Mouse (Mus musculus): Measurements from ENCODE around the gene Serpinb9e. TPM values are rescaled to one million over a fixed set of nuclear protein-coding genes. Genes with fewer than 3 reads are reported as not detected.
"Not testable (repeated sequence)": the region's sequence is repeated elsewhere in the genome, so short reads cannot be mapped to it uniquely, and the experiment has no call there.

Serpinb9e gene
- total RNA-seq (2021) = not detected

DNA sequence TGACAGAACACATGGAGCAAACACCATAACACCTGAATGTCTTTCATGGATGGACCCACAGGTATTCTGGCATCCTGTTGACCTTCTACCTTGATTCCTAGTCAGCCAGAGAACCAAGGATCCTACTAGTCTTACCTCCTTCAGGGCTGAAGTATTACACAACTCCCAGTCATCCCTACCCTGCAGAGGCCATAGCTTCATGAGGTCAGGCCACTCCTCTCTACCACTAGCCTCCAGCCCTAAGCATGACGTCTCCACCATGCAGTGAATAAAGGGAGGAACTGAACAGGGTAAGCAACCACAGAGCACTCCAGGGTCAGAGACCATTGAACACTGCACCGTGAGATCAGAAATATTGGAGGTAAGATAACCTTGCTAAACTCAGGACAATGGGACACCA lies at the start of gene Serpinb9e:
Gene Serpinb9e, plus strand, starts transcription at position 301 of the 400 bp plus-strand sequence.
- DNase-seq; intact Hi-C loops (cut with DNase I): not testable (repeated sequence)

- no peak for DNase-seq
- intact Hi-C loops (cut with DNase I) = no loop called here
Observed at GRCm38 (mm10) chr13:33199740-33200139, 49.7 kb upstream of the Serpinb9e start.

GRCm38 (mm10) chr13:33308631-33309030 lies 59.2 kb downstream of the Serpinb9e start:
- intact Hi-C loops (cut with DNase I); DNase-seq: not testable (repeated sequence)

Other genes with a start within 250 kb of the Serpinb9e start
- 10 to 100 TPM in 1 of 2 experiments, 1 to 10 TPM in 1; 10.0 to 10.7 TPM for gene Serpinb9, start 246.4 kb upstream of the Serpinb9e start, total RNA-seq (2021)
- under 1 TPM; 0.16 to 0.44 TPM for gene Serpinb9b, start 222.2 kb upstream of the Serpinb9e start, total RNA-seq (2021)
- not detected for gene Serpinb1b, start 171.0 kb upstream of the Serpinb9e start, total RNA-seq (2021)
- not detected for gene Serpinb9c, start 89.9 kb upstream of the Serpinb9e start, total RNA-seq (2021)
- not detected for gene Serpinb9d, start 56.7 kb upstream of the Serpinb9e start, total RNA-seq (2021)
- not detected for gene Serpinb9f, start 74.5 kb downstream of the Serpinb9e start, total RNA-seq (2021)
- gene Gm11397, start 146.1 kb downstream of the Serpinb9e start, total RNA-seq (2021) = not detected
- not detected for gene Serpinb9g, start 235.2 kb downstream of the Serpinb9e start, total RNA-seq (2021)

Data from heart, postnatal 36 days (tissue).